Mouse (Mus musculus): ENCODE measurements around the gene Dnajc19. TPM values are rescaled to one million over a fixed set of nuclear protein-coding genes. Genes with fewer than 3 reads are reported as not detected.

Dnajc19 gene
- 117 and 129 TPM in 2 replicates for polyA plus RNA-seq (2015; fragmentation: Nextera tagmentation; extraction: Ambion mirVana)

DNA sequence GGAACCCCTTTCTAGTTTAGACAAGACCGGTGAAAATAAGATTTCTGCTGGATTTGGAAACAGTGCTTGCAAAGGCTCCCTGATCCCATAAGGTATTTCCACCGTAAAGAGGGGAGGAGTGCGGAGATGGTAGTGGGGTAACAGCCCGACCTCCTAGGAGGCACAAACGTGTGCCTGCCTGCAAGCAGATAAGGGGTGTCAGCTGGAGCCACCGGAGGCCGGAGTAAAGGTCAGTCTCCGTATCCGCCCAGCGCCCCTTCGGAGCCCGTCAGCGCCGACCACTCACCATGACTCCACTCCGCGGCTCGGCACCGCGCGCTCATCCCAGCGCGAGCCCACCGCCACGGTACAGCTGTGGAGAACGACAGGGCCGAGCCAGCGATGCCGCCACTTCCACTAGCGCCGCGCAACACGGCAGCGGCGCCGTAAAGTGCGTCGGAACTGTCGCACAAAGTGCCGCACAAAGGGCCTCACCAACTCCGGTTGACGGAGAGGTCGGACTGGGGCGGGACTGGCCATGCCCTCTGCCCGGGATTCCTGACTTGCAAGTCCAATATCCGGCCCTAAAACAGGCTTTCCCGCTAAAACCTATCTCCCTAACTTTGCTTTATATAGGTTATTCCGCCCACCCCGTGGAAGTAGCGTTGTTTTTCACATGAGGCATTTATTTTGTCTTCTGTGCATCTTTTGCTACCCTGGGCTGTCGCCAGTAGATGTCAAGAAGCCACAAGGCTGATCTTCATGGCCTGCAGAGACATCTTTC, at the start of gene Dnajc19:
Dnajc19 (minus strand) TSS at position 422 of the 763 bp plus-strand sequence.
- H3K9ac ChIP-seq (replicated peaks), result peak within 1 kb of the TSS; percentile 91
- peak within 1 kb of the TSS; percentile 65 for H3K4me2 ChIP-seq (replicated peaks)
- H3K4me1 ChIP-seq, result peaks cover 20% of the 10 kb centered on the region
- no peaks in the 10 kb centered on the region for H3K9me3 ChIP-seq
- ATAC-seq (replicated peaks), result peak; percentile 95
- H3K4me3 ChIP-seq, result peak within 1 kb of the TSS; percentile 87
- under 1% methylated on average over 50 of the region's 50 CpGs for WGBS
- H3K27me3 ChIP-seq, result no peaks in the 10 kb centered on the region
- H3K36me3 ChIP-seq, result peaks cover 18% of the 10 kb centered on the region
- peak within 1 kb of the TSS; percentile 75 for H3K27ac ChIP-seq (replicated peaks)

DNA sequence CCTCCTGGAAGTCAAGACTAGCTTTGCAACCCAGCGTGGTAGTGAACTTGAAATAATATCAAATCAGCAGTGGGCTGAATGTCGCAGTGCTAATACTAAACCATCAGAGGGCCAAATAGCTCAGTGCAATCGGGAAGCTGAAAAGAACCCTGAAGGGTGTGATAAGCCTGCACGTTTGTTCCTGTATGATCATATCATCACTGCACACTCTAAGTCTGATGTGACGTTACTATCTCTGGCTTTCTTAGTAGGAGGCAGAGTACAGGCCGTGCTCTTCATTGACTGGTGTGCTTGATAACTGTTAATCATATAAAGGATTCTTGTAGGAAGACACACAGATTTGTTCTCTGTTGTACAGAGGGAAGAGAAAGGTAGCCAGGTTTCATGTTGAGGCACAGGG, 48.8 kb upstream of the Dnajc19 start:
- Histone ChIP-seq H3K9me3 (no peaks in the 10 kb centered on the region), H3K4me1 (no peaks in the 10 kb centered on the region), H3K4me2 (replicated peaks) (no peak overlapping the region), H3K9ac (replicated peaks) (no peak overlapping the region), H3K27me3 (no peaks in the 10 kb centered on the region), H3K36me3 (no peaks in the 10 kb centered on the region), H3K27ac (replicated peaks) (no peak overlapping the region), H3K4me3 (no peak overlapping the region)
- no peak for ATAC-seq (replicated peaks)
- 91% methylated on average over 6 of the region's 6 CpGs for WGBS

DNA sequence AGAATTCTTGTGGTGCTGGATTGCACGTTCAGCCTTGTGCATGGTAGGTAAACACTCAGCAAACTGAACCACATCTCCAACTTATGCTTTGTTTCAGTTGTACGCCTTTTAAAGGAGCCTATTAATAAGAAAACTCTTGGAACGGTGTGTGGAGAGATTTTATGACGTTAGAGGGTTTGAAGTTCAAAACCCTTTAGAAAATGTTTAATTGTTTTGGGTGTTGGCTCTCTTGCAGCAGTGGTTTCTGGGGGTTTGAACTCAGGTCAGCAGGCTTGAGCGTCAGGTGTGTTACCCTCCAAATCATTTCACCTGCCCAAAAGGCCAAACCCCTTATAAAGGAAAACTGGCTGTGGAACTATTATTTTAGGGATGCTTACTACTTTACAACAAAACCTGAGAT, 40.2 kb upstream of the Dnajc19 start:
- H3K4me3 ChIP-seq, result no peak overlapping the region
- no peak for ATAC-seq (replicated peaks)
- H3K9me3 ChIP-seq, result no peaks in the 10 kb centered on the region
- H3K27me3 ChIP-seq, result no peaks in the 10 kb centered on the region
- 87% methylated on average over 5 of the region's 5 CpGs for WGBS
- H3K4me2 ChIP-seq (replicated peaks), result no peak overlapping the region
- H3K4me1 ChIP-seq, result no peaks in the 10 kb centered on the region
- H3K27ac ChIP-seq (replicated peaks), result no peak overlapping the region
- no peak overlapping the region for H3K9ac ChIP-seq (replicated peaks)
- no peaks in the 10 kb centered on the region for H3K36me3 ChIP-seq

DNA sequence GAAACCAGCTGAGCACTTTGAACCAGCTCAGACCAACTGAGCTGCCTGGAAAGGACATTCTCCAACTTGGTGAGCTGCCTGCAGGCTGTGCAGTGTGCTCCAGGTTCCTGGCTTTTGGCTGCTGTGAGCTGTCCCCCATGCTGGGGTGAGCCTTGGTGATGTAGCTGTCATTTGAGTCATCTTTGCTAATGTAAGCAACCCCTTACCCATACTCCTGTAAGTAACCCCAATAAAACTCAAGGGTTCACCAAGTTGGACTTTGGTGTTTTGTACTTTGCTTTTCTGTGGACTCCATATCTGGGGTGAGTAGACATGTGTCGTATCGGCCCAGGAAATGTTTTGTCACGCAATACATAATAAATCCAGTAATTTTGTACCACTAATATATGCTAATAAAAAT, 39.7 kb upstream of the Dnajc19 start:
- WGBS, result 96% methylated on average over 3 of the region's 3 CpGs
- no peaks in the 10 kb centered on the region for H3K9me3 ChIP-seq
- no peak overlapping the region for H3K4me3 ChIP-seq
- no peak overlapping the region for H3K27ac ChIP-seq (replicated peaks)
- H3K27me3 ChIP-seq, result no peaks in the 10 kb centered on the region
- H3K4me2 ChIP-seq (replicated peaks), result no peak overlapping the region
- no peak for ATAC-seq (replicated peaks)
- H3K9ac ChIP-seq (replicated peaks), result no peak overlapping the region
- H3K4me1 ChIP-seq, result peaks cover 3% of the 10 kb centered on the region; the same call in 1 of the 2 replicates
- H3K36me3 ChIP-seq, result no peaks in the 10 kb centered on the region

DNA sequence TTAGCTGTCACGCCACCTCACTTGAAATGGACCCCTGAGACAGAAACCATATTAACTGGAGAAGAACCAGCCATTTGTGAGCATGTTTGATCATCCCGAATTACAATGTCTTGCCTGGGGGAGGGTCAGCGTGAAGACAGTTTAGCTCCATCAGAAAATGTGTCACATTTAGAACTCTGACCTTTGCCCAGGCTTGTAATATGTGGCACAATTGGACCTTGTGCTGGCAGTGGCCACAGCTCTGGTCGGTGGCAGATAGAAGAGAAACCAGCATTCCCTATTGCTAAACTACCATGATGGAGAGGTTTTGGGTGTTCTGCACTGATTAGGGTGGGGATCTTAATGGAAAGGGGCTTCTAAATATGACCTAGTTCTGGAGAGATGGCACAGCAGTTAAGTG, 38.7 kb upstream of the Dnajc19 start:
- no peak overlapping the region for H3K9ac ChIP-seq (replicated peaks)
- ATAC-seq (replicated peaks), result no peak
- no peaks in the 10 kb centered on the region for H3K9me3 ChIP-seq
- no peak overlapping the region for H3K27ac ChIP-seq (replicated peaks)
- no peaks in the 10 kb centered on the region for H3K36me3 ChIP-seq
- no peak overlapping the region for H3K4me2 ChIP-seq (replicated peaks)
- peaks cover 5% of the 10 kb centered on the region; the same call in 1 of the 2 replicates for H3K4me1 ChIP-seq
- WGBS, result 74% methylated on average over 4 of the region's 4 CpGs
- no peak overlapping the region for H3K4me3 ChIP-seq
- H3K27me3 ChIP-seq, result no peaks in the 10 kb centered on the region

DNA sequence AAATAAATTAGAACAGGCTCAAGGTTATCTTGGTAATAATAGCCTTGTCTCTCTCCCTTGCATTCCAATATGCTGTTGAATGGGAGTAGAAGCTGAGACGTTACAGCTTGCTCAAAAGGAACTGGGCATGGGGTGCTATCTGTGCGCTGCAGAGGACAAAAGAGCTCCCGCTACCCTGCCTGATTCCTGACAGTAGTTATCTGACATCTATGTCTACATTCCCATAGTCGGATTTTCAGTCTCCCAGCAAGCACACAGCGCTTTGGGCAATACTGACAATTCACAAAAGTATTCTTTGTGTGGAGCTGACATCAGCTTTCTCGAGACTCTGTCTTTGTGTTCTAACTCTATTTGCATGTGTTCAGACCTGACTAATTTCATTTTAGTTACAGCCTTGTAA, 34.7 kb upstream of the Dnajc19 start:
- WGBS, result 16% methylated on average over 6 of the region's 6 CpGs

DNA sequence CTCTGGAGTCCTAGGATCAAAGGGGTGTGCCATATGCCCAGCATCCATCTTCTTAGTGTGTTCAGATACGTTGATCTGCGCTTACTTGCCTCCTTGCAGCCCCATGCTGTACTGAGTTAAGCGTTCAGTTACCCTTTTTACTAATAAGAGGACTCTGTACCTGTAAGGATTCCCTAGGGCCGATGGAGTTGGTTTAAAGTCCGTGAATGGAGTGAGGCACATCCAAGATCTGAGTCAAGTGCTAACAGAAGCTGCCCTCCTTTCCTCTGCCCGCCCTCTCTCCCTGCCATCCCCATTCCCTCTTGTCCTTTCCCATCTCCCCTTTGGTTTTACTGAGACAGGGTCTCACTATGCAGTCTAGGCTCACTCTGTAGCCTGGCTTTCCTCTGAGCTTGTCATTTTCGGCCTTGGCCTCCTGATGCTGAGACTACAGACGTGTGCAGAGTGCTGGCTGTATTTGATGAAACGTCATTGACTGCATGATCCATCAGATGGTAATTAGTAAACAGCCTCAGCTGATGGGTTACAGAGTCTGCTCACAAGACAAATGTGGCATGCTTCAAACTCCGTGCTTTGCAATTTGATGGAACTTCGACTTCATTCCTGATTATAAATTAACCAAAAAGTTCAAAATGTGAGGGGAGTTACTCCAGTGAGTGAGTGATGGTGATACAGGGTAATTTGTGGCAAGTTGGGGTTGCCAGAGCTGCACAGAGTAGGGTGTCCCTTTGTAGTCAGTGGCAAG, 31.0 kb upstream of the Dnajc19 start:
- no peaks in the 10 kb centered on the region for H3K27me3 ChIP-seq
- 74% methylated on average over 11 of the region's 11 CpGs for WGBS
- ATAC-seq (replicated peaks), result no peak

More for the DNA sequence above, 34.7 kb upstream of the Dnajc19 start:
- H3K4me2 ChIP-seq (replicated peaks), result no peak overlapping the region
- H3K36me3 ChIP-seq, result no peaks in the 10 kb centered on the region
- H3K9me3 ChIP-seq, result no peaks in the 10 kb centered on the region
- H3K27ac ChIP-seq (replicated peaks), result 0 out of 2 replicates have a peak overlapping the region, but pooled peaks have one; percentile 11
- H3K4me1 ChIP-seq, result peaks cover 5% of the 10 kb centered on the region; the same call in 1 of the 2 replicates
- no peaks in the 10 kb centered on the region for H3K27me3 ChIP-seq
- no peak overlapping the region for H3K9ac ChIP-seq (replicated peaks)
- no peak overlapping the region for H3K4me3 ChIP-seq
- ATAC-seq (replicated peaks), result no peak

DNA sequence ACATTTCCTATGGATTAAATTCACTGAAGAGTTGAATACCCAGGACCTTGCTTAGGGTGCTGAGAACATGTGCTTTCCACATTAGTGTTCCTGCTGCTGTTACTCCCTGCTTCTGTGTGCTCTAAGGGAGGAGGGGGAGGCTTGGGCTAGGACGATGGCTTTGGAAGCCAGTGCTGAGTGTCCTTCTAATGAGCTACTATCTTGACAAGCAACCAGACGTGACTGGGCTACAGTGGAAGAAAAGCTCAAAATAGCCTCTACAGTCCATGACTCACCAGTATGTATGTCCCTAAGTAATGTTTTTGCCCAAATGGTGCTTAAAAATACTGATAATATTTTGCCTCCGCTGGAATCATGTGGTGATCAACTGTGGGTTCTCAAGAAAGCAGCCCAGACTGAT, 26.5 kb upstream of the Dnajc19 start:
- ATAC-seq (replicated peaks), result no peak
- H3K4me2 ChIP-seq (replicated peaks), result no peak overlapping the region
- peaks cover 16% of the 10 kb centered on the region for H3K4me1 ChIP-seq
- no peak overlapping the region for H3K4me3 ChIP-seq
- 64% methylated on average over 3 of the region's 3 CpGs for WGBS
- H3K27ac ChIP-seq (replicated peaks), result no peak overlapping the region
- H3K36me3 ChIP-seq, result no peaks in the 10 kb centered on the region
- no peak overlapping the region for H3K9ac ChIP-seq (replicated peaks)
- H3K9me3 ChIP-seq, result no peaks in the 10 kb centered on the region
- H3K27me3 ChIP-seq, result no peaks in the 10 kb centered on the region

More for the DNA sequence above, 31.0 kb upstream of the Dnajc19 start:
- no peaks in the 10 kb centered on the region for H3K36me3 ChIP-seq
- peaks cover 7% of the 10 kb centered on the region for H3K4me1 ChIP-seq
- H3K4me3 ChIP-seq, result no peak overlapping the region
- no peak overlapping the region for H3K4me2 ChIP-seq (replicated peaks)
- no peaks in the 10 kb centered on the region for H3K9me3 ChIP-seq
- no peak overlapping the region for H3K27ac ChIP-seq (replicated peaks)
- H3K9ac ChIP-seq (replicated peaks), result no peak overlapping the region

DNA sequence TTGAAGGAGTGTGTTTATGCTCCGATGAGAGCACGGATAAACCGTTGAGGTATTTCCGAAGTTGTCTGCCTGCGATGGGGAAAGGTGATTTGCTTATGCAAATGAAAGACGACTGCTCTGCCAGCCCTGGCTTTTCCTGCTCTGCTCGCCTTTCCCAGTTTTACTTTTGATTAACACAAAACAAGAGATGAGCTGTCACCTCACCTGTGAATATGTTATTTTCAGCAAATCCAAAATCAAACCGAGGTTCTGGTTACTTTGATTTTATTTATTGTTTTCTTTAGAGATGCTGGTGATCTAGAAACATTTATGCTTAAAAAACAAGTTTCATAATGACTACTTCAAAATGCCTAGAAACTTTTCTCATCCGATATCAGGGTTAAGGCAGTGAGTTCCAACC, 25.3 kb upstream of the Dnajc19 start:
- 24% methylated on average over 9 of the region's 9 CpGs for WGBS
- Histone ChIP-seq H3K9me3 (no peaks in the 10 kb centered on the region), H3K4me2 (replicated peaks) (peak overlapping the region; percentile 35), H3K27me3 (no peaks in the 10 kb centered on the region), H3K4me3 (peak overlapping the region; percentile 16), H3K36me3 (no peaks in the 10 kb centered on the region), H3K27ac (replicated peaks) (no peak overlapping the region), H3K4me1 (peaks cover 16% of the 10 kb centered on the region), H3K9ac (replicated peaks) (no peak overlapping the region)
- no peak for ATAC-seq (replicated peaks)

DNA sequence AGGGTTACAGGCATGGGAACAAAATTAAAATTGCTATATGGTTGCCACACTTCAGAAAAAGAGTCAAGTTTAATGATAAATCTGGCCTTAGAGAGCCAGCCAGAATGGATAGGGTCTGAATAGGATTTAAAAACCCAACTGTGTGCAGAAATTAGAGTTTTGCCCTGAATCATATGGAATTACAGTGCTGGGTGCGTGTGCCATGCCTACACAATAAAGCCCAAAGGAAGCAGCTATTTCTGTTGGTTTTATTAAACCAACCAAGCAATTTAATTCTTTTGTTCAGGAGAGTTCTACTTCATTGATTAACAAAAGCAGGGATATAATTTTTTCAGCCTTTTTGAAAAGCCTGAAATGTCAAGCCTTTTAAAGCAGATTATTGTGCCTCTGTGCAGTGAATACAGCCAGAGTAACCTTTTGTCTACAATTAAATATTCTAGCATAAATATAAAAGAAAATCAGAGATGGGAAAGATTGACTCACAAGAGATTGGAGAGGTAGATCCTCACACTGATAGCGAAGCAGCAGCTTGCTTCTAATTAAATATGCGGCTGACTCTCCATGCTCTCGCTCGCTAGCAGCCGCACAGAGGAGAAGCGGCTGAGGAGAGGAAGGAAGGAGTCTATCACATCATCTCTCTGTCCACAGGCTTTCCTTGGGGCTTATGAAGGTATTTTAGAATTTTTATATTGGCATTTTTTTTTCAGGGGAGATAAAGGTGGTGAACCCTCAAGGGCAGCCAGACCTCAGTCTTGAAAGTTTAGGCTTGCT, 23.0 kb upstream of the Dnajc19 start:
- Histone ChIP-seq H3K4me2 (replicated peaks) (peak overlapping the region; percentile 35), H3K36me3 (no peaks in the 10 kb centered on the region), H3K27ac (replicated peaks) (peak overlapping the region; percentile 76), H3K9me3 (no peaks in the 10 kb centered on the region), H3K9ac (replicated peaks) (peak overlapping the region; percentile 28), H3K4me1 (peaks cover 16% of the 10 kb centered on the region), H3K4me3 (peak overlapping the region; percentile 32), H3K27me3 (no peaks in the 10 kb centered on the region)
- 4% methylated on average over 7 of the region's 7 CpGs for WGBS
- peak; percentile 91 for ATAC-seq (replicated peaks)

DNA sequence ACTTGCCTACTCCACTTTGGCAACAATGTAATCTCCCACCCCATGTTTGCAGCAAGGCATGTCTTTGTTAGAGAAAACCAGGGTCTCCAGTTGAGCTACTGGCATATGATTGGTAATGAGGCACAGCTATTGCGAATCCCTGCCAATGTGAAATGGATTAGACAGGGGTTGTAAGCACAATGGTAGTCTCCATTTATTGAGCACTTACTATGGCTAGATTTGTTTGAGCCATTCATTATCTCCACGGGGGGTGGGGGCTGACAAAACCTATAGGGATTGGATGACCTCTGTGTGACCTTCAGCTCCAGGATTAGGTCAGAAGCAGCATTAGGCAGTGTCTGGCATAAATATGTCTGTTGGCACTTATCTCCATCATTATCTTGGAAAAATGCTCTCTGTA, 21.8 kb upstream of the Dnajc19 start:
- Histone ChIP-seq H3K36me3 (no peaks in the 10 kb centered on the region), H3K4me3 (no peak overlapping the region), H3K9ac (replicated peaks) (no peak overlapping the region), H3K9me3 (no peaks in the 10 kb centered on the region), H3K4me2 (replicated peaks) (no peak overlapping the region), H3K4me1 (peaks cover 16% of the 10 kb centered on the region), H3K27ac (replicated peaks) (peak overlapping the region; percentile 76; the same call in 1 of the 2 replicates), H3K27me3 (no peaks in the 10 kb centered on the region)
- WGBS, result 25% methylated on average over 2 of the region's 2 CpGs
- no peak for ATAC-seq (replicated peaks)

DNA sequence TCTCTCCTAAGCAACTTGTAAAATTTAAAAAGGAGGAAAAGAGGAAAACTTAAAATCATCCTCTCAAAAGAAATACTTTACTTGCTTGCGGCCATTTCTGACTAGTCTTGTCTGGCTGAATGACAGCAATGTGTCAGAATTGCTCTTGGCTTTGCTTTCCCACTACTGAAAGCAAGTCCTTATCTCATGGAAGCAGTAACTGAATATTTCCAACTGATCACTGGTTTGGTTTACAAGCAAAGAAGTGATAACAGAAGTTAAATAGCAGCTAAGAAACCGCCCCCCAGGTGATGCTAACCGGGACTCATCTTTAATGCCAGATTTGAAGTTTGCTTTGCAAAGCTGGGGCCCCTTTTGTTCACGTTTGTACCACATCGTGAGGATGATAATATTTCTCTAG, 2.5 kb upstream of the Dnajc19 start:
- peaks cover 20% of the 10 kb centered on the region for H3K4me1 ChIP-seq
- no peak for ATAC-seq (replicated peaks)
- 76% methylated on average over 5 of the region's 5 CpGs for WGBS

More for the DNA sequence above, 2.5 kb upstream of the Dnajc19 start:
- no peak overlapping the region for H3K9ac ChIP-seq (replicated peaks)
- H3K9me3 ChIP-seq, result no peaks in the 10 kb centered on the region
- no peak overlapping the region for H3K4me3 ChIP-seq
- H3K27ac ChIP-seq (replicated peaks), result no peak overlapping the region
- no peak overlapping the region for H3K4me2 ChIP-seq (replicated peaks)
- H3K27me3 ChIP-seq, result no peaks in the 10 kb centered on the region
- H3K36me3 ChIP-seq, result peaks cover 3% of the 10 kb centered on the region
